Mouse (Mus musculus) neural tube, embryonic 13.5 days (tissue): ENCODE results near the gene Col25a1. TPM values are rescaled to one million over a fixed set of nuclear protein-coding genes. Genes with fewer than 3 reads are reported as not detected.

ENCODE experiments used
- ATAC-seq: fragments of 200-750 bp; cut with Nextera tagmentation; 2 replicates; pipeline ENCODE4 v1.8.0; 2017; ENCODE audit warnings: low read depth, mild to moderate bottlenecking, moderate TSS enrichment, moderate library complexity
- H3K27ac ChIP-seq: fragments of 300-500 bp; sonication (generic); replicated peaks from 2 replicates; pipeline ENCODE4 v1.5.1; 2015; ENCODE audit warnings: moderate library complexity, mild to moderate bottlenecking, inconsistent platforms
- H3K27me3 ChIP-seq: fragments of 300-500 bp; sonication (generic); 2 replicates; pipeline ENCODE4 v1.6.1; 2015; ENCODE audit warnings: mild to moderate bottlenecking, inconsistent platforms
- H3K36me3 ChIP-seq: fragments of 300-500 bp; sonication (generic); 2 replicates; pipeline ENCODE4 v1.6.1; 2015; ENCODE audit warnings: mild to moderate bottlenecking, inconsistent platforms
- H3K4me1 ChIP-seq: fragments of 300-500 bp; sonication (generic); replicated peaks from 2 replicates; pipeline ENCODE4 v1.6.1; 2015; ENCODE audit warnings: inconsistent platforms
- H3K4me2 ChIP-seq: fragments of 300-500 bp; sonication (generic); 2 replicates; pipeline ENCODE4 v1.6.1; 2015; ENCODE audit warnings: inconsistent platforms, mild to moderate bottlenecking, moderate library complexity
- H3K4me3 ChIP-seq: fragments of 300-500 bp; sonication (generic); 2 replicates; pipeline ENCODE4 v1.5.1; 2015; ENCODE audit warnings: mild to moderate bottlenecking, inconsistent platforms
- H3K9ac ChIP-seq: fragments of 300-500 bp; sonication (generic); 2 replicates; pipeline ENCODE4 v1.6.1; 2015; ENCODE audit warnings: moderate library complexity, mild to moderate bottlenecking, inconsistent platforms
- H3K9me3 ChIP-seq: fragments of 300-500 bp; sonication (generic); 2 replicates; pipeline ENCODE4 v1.6.1; 2016; ENCODE audit warnings: inconsistent platforms
- WGBS: fragments of 180-500 bp; shearing (Covaris S2); methylation state at CpG from one replicate; pipeline ENCODE4 v1.1.7; 2015; 5-methylcytosine and 5-hydroxymethylcytosine counted together
- polyA plus RNA-seq: library from polyadenylated mRNA; unstranded; fragments of >200 nt; fragmentation: Nextera tagmentation; extraction: Ambion mirVana; gene quantifications from 2 replicates; pipeline ENCODE4 v1.2.1, GENCODE M21; 2015

Col25a1 gene
- polyA plus RNA-seq, 1 experiment from 2014 or later = 3.1 TPM

- Histone ChIP-seq H3K4me2 (no peak overlapping the region), H3K27me3 (no peaks in the 10 kb centered on the region), H3K9me3 (no peaks in the 10 kb centered on the region), H3K4me1 (no peaks in the 10 kb centered on the region), H3K27ac (no peak overlapping the region), H3K36me3 (no peaks in the 10 kb centered on the region), H3K9ac (no peak overlapping the region), H3K4me3 (no peak overlapping the region)
- WGBS = 72% methylated on average over 5 of the region's 5 CpGs
- ATAC-seq = no peak
Observed at GRCm38 (mm10) chr3:130218232-130218728, 87.0 kb downstream of the Col25a1 start.

- no peak overlapping the region for H3K4me3 ChIP-seq
- no peak overlapping the region for H3K27ac ChIP-seq
- H3K4me1 ChIP-seq = no peaks in the 10 kb centered on the region
- 95% methylated on average over 3 of the region's 3 CpGs for WGBS
- H3K36me3 ChIP-seq = no peaks in the 10 kb centered on the region
- no peaks in the 10 kb centered on the region for H3K27me3 ChIP-seq
- no peak overlapping the region for H3K9ac ChIP-seq
- ATAC-seq = no peak
- H3K4me2 ChIP-seq = no peak overlapping the region
- H3K9me3 ChIP-seq = no peaks in the 10 kb centered on the region
Observed at GRCm38 (mm10) chr3:130220811-130221210, 89.5 kb downstream of the Col25a1 start.

GRCm38 (mm10) chr3:130228186-130228585, 96.9 kb downstream of the Col25a1 start:
- no peak overlapping the region for H3K4me3 ChIP-seq
- H3K4me1 ChIP-seq = no peaks in the 10 kb centered on the region
- H3K4me2 ChIP-seq = no peak overlapping the region
- ATAC-seq = no peak
- no peaks in the 10 kb centered on the region for H3K36me3 ChIP-seq
- no peaks in the 10 kb centered on the region for H3K27me3 ChIP-seq
- H3K27ac ChIP-seq = no peak overlapping the region
- H3K9ac ChIP-seq = no peak overlapping the region
- no peaks in the 10 kb centered on the region for H3K9me3 ChIP-seq
- 92% methylated on average over 9 of the region's 9 CpGs for WGBS

- WGBS = 95% methylated on average over 7 of the region's 7 CpGs
- ATAC-seq = no peak
- Histone ChIP-seq H3K9ac (no peak overlapping the region), H3K27ac (no peak overlapping the region), H3K36me3 (no peaks in the 10 kb centered on the region), H3K4me3 (no peak overlapping the region), H3K9me3 (no peaks in the 10 kb centered on the region), H3K4me1 (no peaks in the 10 kb centered on the region), H3K27me3 (no peaks in the 10 kb centered on the region), H3K4me2 (no peak overlapping the region)
Observed at GRCm38 (mm10) chr3:130232944-130233343, 101.6 kb downstream of the Col25a1 start.

- WGBS = 87% methylated on average over 1 of the region's 1 CpGs
- ATAC-seq = no peak
- no peak overlapping the region for H3K27ac ChIP-seq
- H3K36me3 ChIP-seq = no peaks in the 10 kb centered on the region
- H3K4me1 ChIP-seq = no peaks in the 10 kb centered on the region
- no peaks in the 10 kb centered on the region for H3K9me3 ChIP-seq
- no peaks in the 10 kb centered on the region for H3K27me3 ChIP-seq
- H3K4me3 ChIP-seq = no peak overlapping the region
- H3K4me2 ChIP-seq = no peak overlapping the region
- H3K9ac ChIP-seq = no peak overlapping the region
Observed at GRCm38 (mm10) chr3:130235233-130235632, 103.9 kb downstream of the Col25a1 start.

GRCm38 (mm10) chr3:130236129-130236528, 104.8 kb downstream of the Col25a1 start:
- Histone ChIP-seq H3K9ac (no peak overlapping the region), H3K36me3 (no peaks in the 10 kb centered on the region), H3K4me1 (no peaks in the 10 kb centered on the region), H3K27ac (no peak overlapping the region), H3K9me3 (no peaks in the 10 kb centered on the region), H3K27me3 (no peaks in the 10 kb centered on the region), H3K4me2 (no peak overlapping the region), H3K4me3 (no peak overlapping the region)
- ATAC-seq = no peak
- 80% methylated on average over 7 of the region's 7 CpGs for WGBS

GRCm38 (mm10) chr3:130237852-130238251, 106.6 kb downstream of the Col25a1 start:
- H3K4me2 ChIP-seq = no peak overlapping the region
- no peak overlapping the region for H3K9ac ChIP-seq
- no peak overlapping the region for H3K4me3 ChIP-seq
- no peak for ATAC-seq
- no peaks in the 10 kb centered on the region for H3K27me3 ChIP-seq
- WGBS = 56% methylated on average over 1 of the region's 1 CpGs
- H3K27ac ChIP-seq = no peak overlapping the region
- peaks cover 6% of the 10 kb centered on the region for H3K4me1 ChIP-seq
- no peaks in the 10 kb centered on the region for H3K36me3 ChIP-seq
- no peaks in the 10 kb centered on the region for H3K9me3 ChIP-seq

GRCm38 (mm10) chr3:130241924-130242323, 110.6 kb downstream of the Col25a1 start:
- Histone ChIP-seq H3K27ac (no peak overlapping the region), H3K4me3 (no peak overlapping the region), H3K4me2 (no peak overlapping the region), H3K9ac (no peak overlapping the region), H3K4me1 (peaks cover 12% of the 10 kb centered on the region), H3K27me3 (no peaks in the 10 kb centered on the region), H3K36me3 (no peaks in the 10 kb centered on the region), H3K9me3 (no peaks in the 10 kb centered on the region)
- WGBS = 90% methylated on average over 4 of the region's 4 CpGs
- no peak for ATAC-seq

- Histone ChIP-seq H3K4me2 (no peak overlapping the region; the same call in 1 of the 2 replicates), H3K9ac (no peak overlapping the region), H3K36me3 (no peaks in the 10 kb centered on the region), H3K4me3 (no peak overlapping the region), H3K27ac (peak overlapping the region; percentile 33; the same call in 1 of the 2 replicates), H3K27me3 (no peaks in the 10 kb centered on the region), H3K4me1 (peaks cover 12% of the 10 kb centered on the region), H3K9me3 (no peaks in the 10 kb centered on the region)
- WGBS = 30% methylated on average over 8 of the region's 8 CpGs
- no peak for ATAC-seq
Observed at GRCm38 (mm10) chr3:130242647-130243296, 111.5 kb downstream of the Col25a1 start.

- Histone ChIP-seq H3K27ac (no peak overlapping the region), H3K9ac (no peak overlapping the region), H3K9me3 (no peaks in the 10 kb centered on the region), H3K4me1 (no peaks in the 10 kb centered on the region), H3K27me3 (no peaks in the 10 kb centered on the region), H3K36me3 (no peaks in the 10 kb centered on the region), H3K4me2 (no peak overlapping the region), H3K4me3 (no peak overlapping the region)
- ATAC-seq = no peak
- WGBS = 85% methylated on average over 7 of the region's 7 CpGs
Observed at GRCm38 (mm10) chr3:130252355-130252754, 121.1 kb downstream of the Col25a1 start.

- no peak overlapping the region for H3K27ac ChIP-seq
- H3K4me2 ChIP-seq = no peak overlapping the region
- no peak overlapping the region for H3K4me3 ChIP-seq
- no peaks in the 10 kb centered on the region for H3K4me1 ChIP-seq
- H3K36me3 ChIP-seq = no peaks in the 10 kb centered on the region
- ATAC-seq = no peak
- H3K27me3 ChIP-seq = no peaks in the 10 kb centered on the region
- WGBS = 94% methylated on average over 3 of the region's 3 CpGs
- H3K9ac ChIP-seq = no peak overlapping the region
- peaks cover 2% of the 10 kb centered on the region; the same call in 1 of the 2 replicates for H3K9me3 ChIP-seq
Observed at GRCm38 (mm10) chr3:130256059-130256458, 124.8 kb downstream of the Col25a1 start.

- H3K27me3 ChIP-seq = no peaks in the 10 kb centered on the region
Observed at GRCm38 (mm10) chr3:130256610-130257009, 125.3 kb downstream of the Col25a1 start.

GRCm38 (mm10) chr3:130259670-130260069, 128.4 kb downstream of the Col25a1 start:
- no peak overlapping the region for H3K27ac ChIP-seq
- no peak for ATAC-seq
- WGBS = 90% methylated on average over 2 of the region's 2 CpGs
- H3K4me3 ChIP-seq = no peak overlapping the region
- H3K9me3 ChIP-seq = peaks cover 2% of the 10 kb centered on the region; the same call in 1 of the 2 replicates
- no peak overlapping the region for H3K4me2 ChIP-seq
- no peaks in the 10 kb centered on the region for H3K27me3 ChIP-seq
- no peaks in the 10 kb centered on the region for H3K36me3 ChIP-seq
- H3K4me1 ChIP-seq = no peaks in the 10 kb centered on the region
- H3K9ac ChIP-seq = no peak overlapping the region

More at GRCm38 (mm10) chr3:130256610-130257009, 125.3 kb downstream of the Col25a1 start:
- H3K9me3 ChIP-seq = peaks cover 2% of the 10 kb centered on the region; the same call in 1 of the 2 replicates
- no peak overlapping the region for H3K4me2 ChIP-seq
- H3K27ac ChIP-seq = no peak overlapping the region
- H3K36me3 ChIP-seq = no peaks in the 10 kb centered on the region
- no peaks in the 10 kb centered on the region for H3K4me1 ChIP-seq
- ATAC-seq = no peak
- no peak overlapping the region for H3K4me3 ChIP-seq
- no peak overlapping the region for H3K9ac ChIP-seq
- WGBS = 87% methylated on average over 7 of the region's 7 CpGs
